Mouse (Mus musculus) midbrain, embryonic 11.5 days (tissue): ENCODE data around the gene 4922502D21Rik. TPM values are rescaled to one million over a fixed set of nuclear protein-coding genes. Genes with fewer than 3 reads are reported as not detected.

Experiments
- ATAC-seq: fragments of 200-750 bp; cut with Nextera tagmentation; 2 replicates; pipeline ENCODE4 v1.8.0; 2017; ENCODE audit warnings: moderate TSS enrichment, moderate library complexity; ENCODE audit not compliant: low FRiP score
- DNase-seq: peaks from one replicate; pipeline ENCODE4 v3.0.0; 2015; ENCODE audit warnings: low spot score; ENCODE audit errors: missing footprints
- H3K27ac ChIP-seq: fragments of 300-500 bp; sonication (generic); 2 replicates; pipeline ENCODE4 v1.5.1; 2014; ENCODE audit warnings: low read depth, low read length
- H3K27me3 ChIP-seq: fragments of 300-500 bp; sonication (generic); 2 replicates; pipeline ENCODE4 v1.6.1; 2014; ENCODE audit warnings: mild to moderate bottlenecking, low read length, moderate library complexity, mixed read lengths; ENCODE audit not compliant: control insufficient read depth, insufficient read depth
- H3K36me3 ChIP-seq: fragments of 300-500 bp; sonication (generic); 2 replicates; pipeline ENCODE4 v1.6.1; 2014; ENCODE audit warnings: mild to moderate bottlenecking, low read length, moderate library complexity, mixed read lengths; ENCODE audit not compliant: control insufficient read depth, insufficient read depth
- H3K4me1 ChIP-seq: fragments of 300-500 bp; sonication (generic); 2 replicates; pipeline ENCODE4 v1.6.1; 2014; ENCODE audit warnings: low read length; ENCODE audit not compliant: control insufficient read depth, insufficient read depth
- H3K4me2 ChIP-seq: fragments of 300-500 bp; sonication (generic); 2 replicates; pipeline ENCODE4 v1.6.1; 2014; ENCODE audit warnings: mild to moderate bottlenecking, moderate library complexity
- H3K4me3 ChIP-seq: fragments of 300-500 bp; sonication (generic); 2 replicates; pipeline ENCODE4 v1.5.1; 2014; ENCODE audit warnings: low read depth, low read length
- H3K9ac ChIP-seq: fragments of 300-500 bp; sonication (generic); 2 replicates; pipeline ENCODE4 v1.6.1; 2014; ENCODE audit warnings: low read length
- H3K9me3 ChIP-seq: fragments of 300-500 bp; sonication (generic); 2 replicates; pipeline ENCODE4 v1.6.1; 2016; ENCODE audit warnings: low read length; ENCODE audit not compliant: control insufficient read depth
- whole genome bisulfite sequencing: fragments of 180-500 bp; shearing (Covaris S2); extraction: QIAGEN DNeasy Blood & Tissue Kit; methylation state at CpG from one replicate; pipeline ENCODE4 v1.1.7; 2014; 5-methylcytosine and 5-hydroxymethylcytosine counted together
- polyA plus RNA-seq: library from polyadenylated mRNA; unstranded; fragments of >200 nt; fragmentation: Nextera tagmentation; extraction: Ambion mirVana; gene quantifications from 2 replicates; pipeline ENCODE4 v1.2.1, GENCODE M21; 2014

The 4922502D21Rik gene
- polyA plus RNA-seq, 1 experiment from 2014 or later = not detected

DNA sequence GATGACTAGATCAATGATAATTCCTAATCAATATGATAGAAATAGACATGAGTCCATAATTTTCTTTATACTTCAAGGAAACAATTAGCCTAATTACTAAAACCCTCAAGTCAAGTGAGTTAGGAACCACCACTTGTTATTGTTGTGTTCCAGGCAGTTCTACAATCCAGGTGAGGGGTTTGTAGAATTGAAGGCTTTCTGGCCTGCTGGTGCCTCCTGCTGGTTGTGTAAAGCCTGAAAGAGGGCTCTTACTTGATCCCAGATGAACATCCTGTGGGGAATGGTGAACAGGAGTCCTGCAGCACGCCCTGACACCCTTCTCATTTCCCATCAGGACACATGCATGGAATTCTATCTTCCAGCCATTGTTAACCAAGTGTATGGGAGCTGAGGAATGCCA lies 13.2 kb downstream of the 4922502D21Rik start:
- ATAC-seq = no peak
- DNase-seq = no peak
- no peak overlapping the region for H3K4me3 ChIP-seq
- H3K4me1 ChIP-seq = no peaks in the 10 kb centered on the region
- no peak overlapping the region for H3K4me2 ChIP-seq
- H3K9ac ChIP-seq = no peak overlapping the region
- no peaks in the 10 kb centered on the region for H3K36me3 ChIP-seq
- no peak overlapping the region for H3K27ac ChIP-seq
- WGBS = 63% methylated on average over 1 of the region's 1 CpGs
- no peaks in the 10 kb centered on the region for H3K27me3 ChIP-seq
- no peaks in the 10 kb centered on the region for H3K9me3 ChIP-seq

DNA sequence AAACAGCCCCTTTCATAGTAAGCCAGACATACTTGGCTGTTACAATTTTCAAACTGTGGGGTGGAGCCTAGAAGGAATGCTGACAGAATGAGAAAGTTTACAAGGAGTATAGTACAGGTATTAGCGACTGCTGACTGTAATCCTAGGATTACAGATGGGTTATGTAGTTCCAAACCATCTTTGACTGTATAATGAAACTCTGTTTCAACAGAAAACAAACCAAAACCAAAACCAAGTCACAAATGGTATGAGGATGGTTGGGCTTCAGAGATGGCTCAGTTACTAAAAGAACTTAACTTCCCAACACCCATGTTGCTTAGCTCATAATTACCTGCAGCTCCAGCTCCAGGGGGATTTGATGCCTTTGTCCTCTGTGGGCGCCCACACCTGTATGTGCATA lies 15.1 kb downstream of the 4922502D21Rik start:
- ATAC-seq (no peak), DNase-seq (no peak)
- Histone ChIP-seq H3K27ac (no peak overlapping the region), H3K4me1 (no peaks in the 10 kb centered on the region), H3K9me3 (no peaks in the 10 kb centered on the region), H3K4me3 (no peak overlapping the region), H3K4me2 (no peak overlapping the region), H3K9ac (no peak overlapping the region), H3K36me3 (no peaks in the 10 kb centered on the region), H3K27me3 (no peaks in the 10 kb centered on the region)
- 78% methylated on average over 2 of the region's 2 CpGs for WGBS

DNA sequence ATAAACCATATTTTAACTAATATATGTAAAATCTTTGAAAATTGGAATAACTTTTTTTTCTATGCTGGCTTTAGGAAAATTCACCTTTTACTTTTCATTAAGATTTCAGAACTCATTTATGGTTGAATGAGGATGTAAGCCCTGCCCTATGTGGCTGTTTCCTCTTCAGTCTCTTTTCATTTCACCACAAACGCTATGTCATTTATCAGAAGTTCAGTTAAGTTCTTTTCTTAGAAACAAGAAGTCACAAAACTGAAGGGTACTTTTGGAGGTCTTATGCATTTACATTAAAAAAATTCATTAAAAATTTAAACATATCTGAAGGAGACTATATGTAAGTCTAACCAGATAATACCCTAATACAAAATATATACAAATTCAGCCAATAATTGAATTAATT lies 15.9 kb downstream of the 4922502D21Rik start:
- Histone ChIP-seq H3K9me3 (no peaks in the 10 kb centered on the region), H3K9ac (no peak overlapping the region), H3K4me2 (no peak overlapping the region), H3K4me3 (no peak overlapping the region), H3K4me1 (no peaks in the 10 kb centered on the region), H3K27me3 (no peaks in the 10 kb centered on the region), H3K36me3 (no peaks in the 10 kb centered on the region), H3K27ac (no peak overlapping the region)
- ATAC-seq = no peak
- 92% methylated on average over 1 of the region's 1 CpGs for WGBS
- DNase-seq = no peak

DNA sequence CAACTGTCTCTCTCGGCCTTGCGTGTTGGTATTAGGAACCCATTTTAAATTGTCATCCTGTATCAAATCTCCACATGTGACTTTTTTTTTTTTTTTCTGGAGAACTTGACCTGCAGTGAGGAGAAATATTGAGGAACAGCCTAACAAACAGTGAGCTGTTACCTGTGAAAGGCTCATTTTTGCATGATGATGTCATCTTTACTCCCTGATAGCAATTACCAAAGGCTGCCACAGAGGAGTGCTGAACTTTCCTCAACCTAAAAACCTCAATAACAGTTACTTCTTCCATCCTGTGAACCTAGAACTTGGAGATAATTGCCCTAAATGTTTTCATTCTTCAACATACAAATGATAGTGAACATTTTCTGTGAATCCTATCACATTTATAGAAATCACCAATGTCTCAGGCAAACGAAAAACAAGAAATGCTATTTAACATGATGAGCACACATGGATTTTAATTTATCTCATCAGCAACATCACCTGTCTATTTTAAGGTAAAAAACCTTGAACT lies 16.9 kb downstream of the 4922502D21Rik start:
- ATAC-seq (no peak), DNase-seq (no peak)
- no peaks in the 10 kb centered on the region for H3K27me3 ChIP-seq
- no peak overlapping the region for H3K27ac ChIP-seq
- H3K36me3 ChIP-seq = no peaks in the 10 kb centered on the region
- no peak overlapping the region for H3K4me2 ChIP-seq
- H3K9ac ChIP-seq = no peak overlapping the region
- no peak overlapping the region for H3K4me3 ChIP-seq
- 88% methylated on average over 3 of the region's 3 CpGs for WGBS
- no peaks in the 10 kb centered on the region for H3K9me3 ChIP-seq
- no peaks in the 10 kb centered on the region for H3K4me1 ChIP-seq

DNA sequence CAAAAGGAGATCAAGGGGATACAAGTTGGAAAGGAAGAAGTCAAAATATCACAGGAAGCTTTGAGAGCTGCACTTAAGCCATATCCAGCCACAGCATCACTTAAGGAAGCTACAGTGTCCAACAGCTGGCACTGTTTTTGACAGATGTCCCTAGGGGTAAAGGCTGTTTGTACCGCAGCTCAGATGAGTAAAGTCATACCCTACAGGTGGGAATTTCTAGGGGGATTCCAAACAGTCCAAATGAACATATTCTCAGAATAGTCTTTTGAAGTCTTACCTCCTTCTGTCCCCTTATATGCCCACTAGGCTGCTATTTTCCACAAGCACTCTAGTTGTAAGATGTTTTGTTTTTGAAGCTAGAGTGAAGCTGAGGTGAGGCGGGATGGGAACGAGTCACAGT lies 19.1 kb downstream of the 4922502D21Rik start:
- H3K4me2 ChIP-seq = no peak overlapping the region
- DNase-seq (no peak), ATAC-seq (no peak)
- no peak overlapping the region for H3K27ac ChIP-seq
- WGBS = 84% methylated on average over 3 of the region's 3 CpGs
- H3K9ac ChIP-seq = no peak overlapping the region
- H3K9me3 ChIP-seq = no peaks in the 10 kb centered on the region
- no peaks in the 10 kb centered on the region for H3K27me3 ChIP-seq
- no peaks in the 10 kb centered on the region for H3K36me3 ChIP-seq
- no peak overlapping the region for H3K4me3 ChIP-seq
- H3K4me1 ChIP-seq = no peaks in the 10 kb centered on the region

DNA sequence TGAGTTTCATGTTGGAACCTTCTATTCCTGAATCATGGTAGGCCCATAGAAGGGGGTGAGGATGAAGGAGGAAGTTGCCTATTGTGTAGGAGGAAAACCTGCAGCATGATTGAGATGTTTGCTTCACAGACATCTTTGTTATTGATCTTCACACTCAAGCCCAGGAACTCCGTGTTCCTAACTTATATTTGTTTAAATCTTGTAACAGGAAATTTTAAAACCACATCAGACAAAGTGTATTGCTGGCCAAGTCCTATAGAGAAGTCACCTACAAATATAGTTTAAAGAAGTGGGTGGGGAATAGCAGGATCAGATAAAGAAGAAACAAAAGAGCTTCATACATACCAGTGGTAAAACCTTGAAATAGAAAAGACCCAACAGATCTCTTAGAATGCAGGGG lies 27.4 kb downstream of the 4922502D21Rik start:
- Histone ChIP-seq H3K27ac (no peak overlapping the region), H3K4me3 (no peak overlapping the region), H3K4me2 (no peak overlapping the region), H3K27me3 (no peaks in the 10 kb centered on the region), H3K9me3 (no peaks in the 10 kb centered on the region), H3K36me3 (no peaks in the 10 kb centered on the region), H3K9ac (no peak overlapping the region), H3K4me1 (no peaks in the 10 kb centered on the region)
- no peak for DNase-seq
- 66% methylated on average over 1 of the region's 1 CpGs for WGBS
- no peak for ATAC-seq

DNA sequence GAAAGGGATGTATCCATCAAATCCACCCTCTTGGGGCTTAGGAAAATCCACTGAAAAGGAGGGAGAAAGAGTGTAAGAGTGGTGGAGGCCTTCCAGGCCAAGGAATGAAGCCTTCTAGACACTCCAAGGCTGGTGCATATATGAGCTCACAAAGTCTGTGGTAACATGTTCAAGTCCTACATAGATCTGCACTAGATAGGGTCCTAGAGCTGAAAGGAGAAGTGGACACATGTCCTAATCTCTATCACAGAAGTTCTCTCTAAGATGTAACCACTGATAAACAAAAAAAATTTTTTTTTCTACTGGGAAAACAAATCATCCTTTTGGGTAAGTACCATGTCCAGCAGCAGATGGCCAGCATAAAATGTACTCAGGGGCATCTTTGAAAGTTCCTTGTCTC lies 42.9 kb downstream of the 4922502D21Rik start:
- no peak overlapping the region for H3K27ac ChIP-seq
- H3K9ac ChIP-seq = no peak overlapping the region
- H3K27me3 ChIP-seq = no peaks in the 10 kb centered on the region
- no peaks in the 10 kb centered on the region for H3K36me3 ChIP-seq
- H3K4me3 ChIP-seq = no peak overlapping the region
- no peaks in the 10 kb centered on the region for H3K9me3 ChIP-seq
- DNase-seq (no peak), ATAC-seq (no peak)
- H3K4me1 ChIP-seq = no peaks in the 10 kb centered on the region
- no peak overlapping the region for H3K4me2 ChIP-seq

DNA sequence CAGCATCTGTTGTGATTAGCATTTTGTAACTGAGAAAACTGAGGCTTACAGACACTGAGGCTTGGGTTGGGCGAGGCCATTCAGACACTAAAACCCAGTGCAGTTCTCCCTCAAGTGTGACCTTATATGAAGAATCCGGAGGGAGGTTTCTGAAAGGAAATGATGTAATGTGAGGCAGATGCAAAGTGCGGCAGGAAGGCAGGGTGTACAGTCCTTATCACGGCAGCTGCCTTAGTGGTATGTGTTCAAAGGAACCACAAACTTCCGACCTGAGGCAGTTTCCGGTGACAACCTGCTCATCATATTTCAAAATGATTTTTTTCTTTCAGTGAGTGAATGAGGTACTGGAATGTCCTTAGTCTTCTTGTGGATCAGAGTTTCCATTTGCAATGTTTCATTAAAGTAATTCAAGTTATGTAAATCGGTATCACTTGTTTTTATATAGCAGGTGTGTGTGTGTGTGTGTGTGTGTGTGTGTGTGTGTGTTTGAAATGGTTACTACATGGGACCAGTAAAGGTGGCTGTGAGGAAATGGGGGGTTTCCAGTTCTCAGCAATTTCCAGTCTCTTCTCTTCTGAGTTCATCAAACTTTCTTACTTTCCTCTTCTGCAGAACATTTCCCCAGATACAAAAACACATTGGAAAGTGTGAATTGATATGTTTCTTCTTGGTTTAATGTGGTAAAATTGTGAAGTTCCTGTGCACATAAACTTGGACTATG lies 47.1 kb downstream of the 4922502D21Rik start:
- no peak for DNase-seq
- Histone ChIP-seq H3K4me3 (no peak overlapping the region), H3K27me3 (no peaks in the 10 kb centered on the region), H3K36me3 (no peaks in the 10 kb centered on the region), H3K9me3 (no peaks in the 10 kb centered on the region), H3K9ac (no peak overlapping the region), H3K4me2 (no peak overlapping the region), H3K27ac (no peak overlapping the region), H3K4me1 (no peaks in the 10 kb centered on the region)
- WGBS = 84% methylated on average over 7 of the region's 7 CpGs
- ATAC-seq = no peak

DNA sequence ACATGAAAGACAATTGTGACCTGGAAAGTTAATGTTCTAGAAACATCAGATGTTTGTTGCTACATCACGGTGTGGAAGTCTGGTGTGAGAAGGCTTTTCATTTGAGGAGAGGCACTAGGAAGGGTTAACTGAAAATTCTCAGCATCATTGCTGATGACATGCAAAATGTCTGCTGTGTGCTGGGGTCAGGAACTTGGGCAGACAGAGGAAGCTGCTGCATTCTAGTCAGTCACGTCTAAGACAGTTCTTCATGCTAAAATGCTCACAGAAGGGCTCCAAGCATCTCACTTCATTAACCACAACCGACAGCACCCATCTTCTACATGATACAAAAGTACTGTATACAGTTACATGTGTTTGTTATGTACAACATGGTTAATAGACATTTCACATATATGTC lies 48.3 kb downstream of the 4922502D21Rik start:
- no peak overlapping the region for H3K27ac ChIP-seq
- no peaks in the 10 kb centered on the region for H3K27me3 ChIP-seq
- no peaks in the 10 kb centered on the region for H3K36me3 ChIP-seq
- H3K4me3 ChIP-seq = no peak overlapping the region
- no peaks in the 10 kb centered on the region for H3K9me3 ChIP-seq
- ATAC-seq (no peak), DNase-seq (no peak)
- no peak overlapping the region for H3K9ac ChIP-seq
- WGBS = 77% methylated on average over 3 of the region's 3 CpGs
- no peak overlapping the region for H3K4me2 ChIP-seq
- no peaks in the 10 kb centered on the region for H3K4me1 ChIP-seq
